Mouse (Mus musculus) heart, embryonic 15.5 days (tissue): ENCODE data around the gene Ppp2r1b. TPM values are rescaled to one million over a fixed set of nuclear protein-coding genes. Genes with fewer than 3 reads are reported as not detected.

Experiments
- ATAC-seq: fragments of 200-750 bp; cut with Nextera tagmentation; replicated peaks from 2 replicates; pipeline ENCODE4 v1.8.0; 2017; ENCODE audit warnings: low read depth, moderate TSS enrichment; ENCODE audit not compliant: insufficient number of reproducible peaks, insufficient read depth, low FRiP score
- H3K27ac ChIP-seq: fragments of 300-500 bp; sonication (generic); 2 replicates; pipeline ENCODE4 v1.5.1; 2015; ENCODE audit warnings: mild to moderate bottlenecking, inconsistent platforms
- H3K27me3 ChIP-seq: fragments of 300-500 bp; sonication (generic); 2 replicates; pipeline ENCODE4 v1.6.1; 2015; ENCODE audit warnings: inconsistent platforms
- H3K36me3 ChIP-seq: fragments of 300-500 bp; sonication (generic); 2 replicates; pipeline ENCODE4 v1.6.1; 2015; ENCODE audit warnings: mild to moderate bottlenecking, inconsistent platforms
- H3K4me1 ChIP-seq: fragments of 300-500 bp; sonication (generic); replicated peaks from 2 replicates; pipeline ENCODE4 v1.6.1; 2015; ENCODE audit warnings: inconsistent platforms
- H3K4me2 ChIP-seq: fragments of 300-500 bp; sonication (generic); 2 replicates; pipeline ENCODE4 v1.6.1; 2015; ENCODE audit warnings: inconsistent platforms, mild to moderate bottlenecking, moderate library complexity
- H3K4me3 ChIP-seq: fragments of 300-500 bp; sonication (generic); 2 replicates; pipeline ENCODE4 v1.5.1; 2015; ENCODE audit warnings: mild to moderate bottlenecking, inconsistent platforms
- H3K9ac ChIP-seq: fragments of 300-500 bp; sonication (generic); 2 replicates; pipeline ENCODE4 v1.6.1; 2015; ENCODE audit warnings: mild to moderate bottlenecking, inconsistent platforms
- H3K9me3 ChIP-seq: fragments of 300-500 bp; sonication (generic); replicated peaks from 2 replicates; pipeline ENCODE4 v1.6.1; 2016; ENCODE audit warnings: inconsistent platforms
- WGBS: fragments of 180-500 bp; shearing (Covaris S2); methylation state at CpG from one replicate; pipeline ENCODE4 v1.1.7; 2015; ENCODE audit warnings: mixed read lengths; 5-methylcytosine and 5-hydroxymethylcytosine counted together
- polyA plus RNA-seq: library from polyadenylated mRNA; unstranded; fragments of >200 nt; fragmentation: Nextera tagmentation; extraction: Ambion mirVana; gene quantifications from 2 replicates; pipeline ENCODE4 v1.2.1, GENCODE M21; 2015

The Ppp2r1b gene
- polyA plus RNA-seq, 1 experiment from 2014 or later: 33.4 TPM

DNA sequence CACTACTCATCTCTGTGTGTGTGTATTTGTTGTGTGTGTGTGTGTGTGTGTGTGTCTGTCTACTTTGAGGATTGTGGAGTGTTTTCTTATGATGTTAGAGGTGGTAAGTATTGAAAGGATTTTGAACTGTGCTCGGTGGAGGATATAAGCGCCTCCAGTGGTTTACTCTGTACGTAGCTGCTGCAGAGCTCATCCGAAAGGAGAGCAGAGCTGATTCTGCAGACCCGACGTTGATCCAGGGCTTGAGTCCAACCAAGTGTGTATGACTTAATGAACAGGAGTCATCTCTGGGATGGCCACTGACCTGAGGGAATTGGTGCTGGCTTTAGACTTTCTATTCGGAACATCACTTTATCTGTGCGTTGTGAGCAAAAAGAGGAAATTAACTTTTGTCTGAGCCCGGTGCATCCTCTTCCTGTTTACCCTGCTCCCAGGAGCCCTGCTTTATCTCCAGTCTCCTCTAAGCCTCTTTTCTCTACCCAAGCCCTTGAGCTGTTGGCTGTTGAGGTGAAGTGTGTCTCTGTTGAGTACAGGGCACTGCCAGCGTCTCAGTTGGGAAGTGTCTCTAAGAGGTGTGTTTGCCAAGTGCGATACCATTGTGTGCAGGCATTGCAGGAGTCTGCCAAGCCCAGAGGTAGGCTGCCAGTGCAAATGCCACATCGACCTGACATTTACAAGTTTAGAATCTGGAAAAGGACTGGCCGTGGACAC, 3.9 kb upstream of the Ppp2r1b start:
- ATAC-seq: 0 out of 2 replicates have a peak, but pooled peaks have one; percentile 22
- no peak overlapping the region for H3K27ac ChIP-seq
- no peak overlapping the region for H3K9ac ChIP-seq
- no peaks in the 10 kb centered on the region for H3K27me3 ChIP-seq
- H3K4me3 ChIP-seq: no peak overlapping the region
- no peaks in the 10 kb centered on the region for H3K9me3 ChIP-seq
- H3K4me2 ChIP-seq: no peak overlapping the region
- H3K36me3 ChIP-seq: 0 out of 2 replicates have a peak, but pooled peaks cover 5% of the 10 kb centered on the region
- WGBS: 62% methylated on average over 13 of the region's 13 CpGs
- H3K4me1 ChIP-seq: 0 out of 2 replicates have a peak, but pooled peaks cover 6% of the 10 kb centered on the region

DNA sequence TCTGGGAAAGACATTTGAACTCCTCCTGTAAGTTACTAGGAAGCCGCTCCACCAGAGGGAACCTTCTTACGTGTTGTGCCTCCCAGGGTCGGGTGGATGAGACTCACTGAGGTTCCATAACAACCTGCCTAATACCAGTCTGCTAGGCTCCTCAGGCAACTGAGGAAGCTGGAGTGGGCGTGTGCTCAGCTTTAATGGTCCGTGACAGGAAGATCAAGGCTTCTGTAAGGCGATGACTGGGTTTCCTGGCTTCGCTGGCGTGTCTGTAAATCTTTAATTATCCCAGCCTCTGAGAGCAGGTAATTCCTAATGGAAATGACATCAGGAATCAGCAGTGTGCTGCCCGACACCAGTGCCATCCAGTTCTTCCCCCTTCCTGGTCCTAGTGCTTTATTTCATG, 446 bp downstream of the Ppp2r1b start:
- ATAC-seq: no peak
- no peak overlapping the region for H3K27ac ChIP-seq
- H3K9ac ChIP-seq: no peak overlapping the region
- H3K36me3 ChIP-seq: 0 out of 2 replicates have a peak, but pooled peaks cover 5% of the 10 kb centered on the region
- H3K27me3 ChIP-seq: no peaks in the 10 kb centered on the region
- H3K4me1 ChIP-seq: peaks cover 18% of the 10 kb centered on the region
- no peak overlapping the region for H3K4me2 ChIP-seq
- no peak overlapping the region for H3K4me3 ChIP-seq
- no peaks in the 10 kb centered on the region for H3K9me3 ChIP-seq
- WGBS: 74% methylated on average over 9 of the region's 9 CpGs

GRCm38 (mm10) chr9:50847133-50847532, 2.0 kb downstream of the Ppp2r1b start:
- WGBS: 87% methylated on average over 6 of the region's 6 CpGs

DNA sequence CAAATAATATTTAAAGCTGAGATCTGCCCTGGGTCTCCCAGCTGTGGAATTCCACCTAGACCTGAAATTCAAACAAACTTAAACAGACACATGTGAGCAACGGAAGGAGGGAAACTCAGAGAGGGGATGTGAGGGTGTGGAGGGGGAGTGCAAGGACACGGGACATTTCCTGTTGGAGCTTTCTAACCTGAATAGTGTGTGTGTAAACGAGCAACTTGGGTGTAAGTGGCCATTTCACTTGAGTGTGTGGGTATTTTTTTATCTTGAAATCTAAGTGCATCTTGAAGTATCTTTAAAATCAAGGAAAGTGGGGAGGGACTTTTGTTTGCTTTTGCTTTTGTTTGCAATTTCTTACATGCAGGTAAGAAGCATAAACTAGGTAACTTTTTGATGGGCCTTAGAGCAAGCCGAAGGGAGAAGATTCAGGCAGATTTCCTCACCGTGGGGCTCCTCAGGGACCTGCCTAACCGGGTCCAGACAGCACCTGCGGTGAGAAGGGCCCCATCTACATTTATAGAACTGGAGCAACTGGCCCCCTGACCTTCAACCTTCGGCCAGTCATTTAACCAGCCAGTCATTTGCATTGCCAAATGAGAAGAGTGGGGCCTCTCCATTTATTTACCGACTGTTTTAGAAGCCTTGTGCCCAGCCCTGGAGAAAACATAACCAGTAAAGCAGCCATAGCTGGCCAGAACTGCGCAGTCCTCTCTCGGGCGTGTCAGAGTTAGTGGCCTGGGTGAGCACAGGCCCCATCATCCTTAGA, 2.7 kb downstream of the Ppp2r1b start:
- Histone ChIP-seq H3K9me3 (no peaks in the 10 kb centered on the region), H3K27ac (no peak overlapping the region)

More at GRCm38 (mm10) chr9:50847133-50847532, 2.0 kb downstream of the Ppp2r1b start:
- Histone ChIP-seq H3K27ac (no peak overlapping the region), H3K4me3 (no peak overlapping the region), H3K4me1 (peaks cover 18% of the 10 kb centered on the region), H3K4me2 (no peak overlapping the region), H3K9me3 (no peaks in the 10 kb centered on the region), H3K27me3 (no peaks in the 10 kb centered on the region), H3K36me3 (0 out of 2 replicates have a peak, but pooled peaks cover 5% of the 10 kb centered on the region), H3K9ac (no peak overlapping the region)
- ATAC-seq: no peak

GRCm38 (mm10) chr9:50848821-50849220, 3.7 kb downstream of the Ppp2r1b start:
- Histone ChIP-seq H3K4me1 (peaks cover 28% of the 10 kb centered on the region), H3K36me3 (no peaks in the 10 kb centered on the region), H3K4me3 (no peak overlapping the region), H3K9me3 (no peaks in the 10 kb centered on the region), H3K27me3 (no peaks in the 10 kb centered on the region), H3K4me2 (no peak overlapping the region), H3K27ac (no peak overlapping the region), H3K9ac (no peak overlapping the region)
- no peak for ATAC-seq
- WGBS: 68% methylated on average over 5 of the region's 5 CpGs

More for the DNA sequence above, 2.7 kb downstream of the Ppp2r1b start:
- no peaks in the 10 kb centered on the region for H3K27me3 ChIP-seq
- H3K9ac ChIP-seq: no peak overlapping the region
- no peak for ATAC-seq
- H3K4me2 ChIP-seq: no peak overlapping the region
- H3K36me3 ChIP-seq: 0 out of 2 replicates have a peak, but pooled peaks cover 3% of the 10 kb centered on the region
- H3K4me1 ChIP-seq: peaks cover 22% of the 10 kb centered on the region
- H3K4me3 ChIP-seq: no peak overlapping the region
- WGBS: 70% methylated on average over 12 of the region's 12 CpGs

GRCm38 (mm10) chr9:50849249-50849648, 4.1 kb downstream of the Ppp2r1b start:
- peak; percentile 71 for ATAC-seq
- Histone ChIP-seq H3K4me1 (peaks cover 28% of the 10 kb centered on the region), H3K9ac (no peak overlapping the region), H3K4me2 (no peak overlapping the region), H3K27ac (no peak overlapping the region), H3K9me3 (no peaks in the 10 kb centered on the region), H3K4me3 (no peak overlapping the region), H3K36me3 (no peaks in the 10 kb centered on the region), H3K27me3 (no peaks in the 10 kb centered on the region)
- WGBS: 21% methylated on average over 8 of the region's 8 CpGs

DNA sequence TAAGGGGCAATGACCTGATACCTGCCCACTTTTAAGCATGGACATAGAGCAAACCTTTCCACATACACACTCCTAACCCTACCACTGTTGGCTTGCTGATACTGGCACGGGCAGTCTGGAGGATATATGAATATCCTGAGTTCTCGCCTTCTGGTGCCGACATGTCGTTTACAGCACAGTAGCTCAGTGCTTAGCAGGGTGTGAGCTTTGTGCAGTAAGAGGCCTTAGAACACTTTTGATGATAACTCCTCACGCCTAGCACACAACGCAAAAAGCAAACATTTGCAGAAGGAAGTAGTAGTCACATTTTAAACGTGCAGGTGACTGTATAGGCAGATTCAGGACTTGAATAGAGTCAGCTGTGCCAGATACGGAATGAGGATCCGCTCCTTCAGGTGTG, 4.7 kb downstream of the Ppp2r1b start:
- Histone ChIP-seq H3K4me1 (peaks cover 28% of the 10 kb centered on the region), H3K36me3 (no peaks in the 10 kb centered on the region), H3K27me3 (no peaks in the 10 kb centered on the region), H3K4me3 (no peak overlapping the region), H3K4me2 (0 out of 2 replicates have a peak overlapping the region, but pooled peaks have one; percentile 56), H3K9ac (no peak overlapping the region), H3K9me3 (no peaks in the 10 kb centered on the region), H3K27ac (no peak overlapping the region)
- ATAC-seq: no peak
- WGBS: 56% methylated on average over 9 of the region's 9 CpGs

GRCm38 (mm10) chr9:50850271-50850670, 5.2 kb downstream of the Ppp2r1b start:
- Histone ChIP-seq H3K4me2 (peak overlapping the region; percentile 56), H3K36me3 (no peaks in the 10 kb centered on the region), H3K27ac (peak overlapping the region; percentile 25), H3K4me1 (peaks cover 28% of the 10 kb centered on the region), H3K9me3 (no peaks in the 10 kb centered on the region), H3K27me3 (no peaks in the 10 kb centered on the region), H3K9ac (peak overlapping the region; percentile 15; the same call in 1 of the 2 replicates), H3K4me3 (peak overlapping the region; percentile 18)
- no peak; the same call in 1 of the 2 replicates for ATAC-seq
- WGBS: 19% methylated on average over 11 of the region's 11 CpGs

GRCm38 (mm10) chr9:50850713-50851112, 5.6 kb downstream of the Ppp2r1b start:
- Histone ChIP-seq H3K36me3 (no peaks in the 10 kb centered on the region), H3K4me3 (peak overlapping the region; percentile 18), H3K9me3 (no peaks in the 10 kb centered on the region), H3K27ac (peak overlapping the region; percentile 25), H3K4me1 (peaks cover 28% of the 10 kb centered on the region), H3K27me3 (no peaks in the 10 kb centered on the region), H3K9ac (peak overlapping the region; percentile 15; the same call in 1 of the 2 replicates), H3K4me2 (peak overlapping the region; percentile 56)
- no peak for ATAC-seq
- WGBS: 26% methylated on average over 8 of the region's 8 CpGs

GRCm38 (mm10) chr9:50852634-50853349, 7.7 kb downstream of the Ppp2r1b start:
- 37% methylated on average over 17 of the region's 17 CpGs for WGBS
- ATAC-seq: no peak
- Histone ChIP-seq H3K36me3 (no peaks in the 10 kb centered on the region), H3K4me3 (peak overlapping the region; percentile 17; the same call in 1 of the 2 replicates), H3K9ac (no peak overlapping the region), H3K4me2 (peak overlapping the region; percentile 54), H3K9me3 (no peaks in the 10 kb centered on the region), H3K4me1 (peaks cover 36% of the 10 kb centered on the region), H3K27me3 (no peaks in the 10 kb centered on the region), H3K27ac (peak overlapping the region; percentile 47; the same call in 1 of the 2 replicates)

DNA sequence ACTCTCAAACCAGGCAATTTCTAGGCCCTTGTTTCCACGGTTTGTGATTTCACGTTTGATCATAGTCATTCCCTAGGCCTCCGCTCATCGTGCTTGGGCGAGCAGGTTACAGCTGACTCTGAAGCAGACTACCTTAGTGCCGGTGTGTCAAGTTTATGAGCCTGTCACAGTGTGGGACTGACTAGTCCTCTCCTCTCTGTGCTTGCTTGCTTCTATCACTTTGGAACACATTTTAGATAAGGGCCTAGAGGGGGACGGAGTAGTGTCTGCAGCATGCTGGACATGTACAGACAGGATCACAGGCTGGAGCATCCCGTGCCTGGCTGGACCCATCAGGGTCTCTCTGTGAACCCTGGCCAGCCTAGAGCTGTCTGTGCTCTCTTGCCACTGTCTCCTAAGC, 9.3 kb downstream of the Ppp2r1b start:
- WGBS: 68% methylated on average over 8 of the region's 8 CpGs
- Histone ChIP-seq H3K27me3 (no peaks in the 10 kb centered on the region), H3K4me2 (no peak overlapping the region), H3K4me3 (no peak overlapping the region), H3K4me1 (peaks cover 40% of the 10 kb centered on the region), H3K36me3 (peaks cover 8% of the 10 kb centered on the region; the same call in 1 of the 2 replicates), H3K9me3 (no peaks in the 10 kb centered on the region), H3K9ac (no peak overlapping the region), H3K27ac (no peak overlapping the region)
- no peak for ATAC-seq
